Mouse (Mus musculus) stomach, postnatal 0 days (tissue): Measurements from ENCODE around the gene Ppp1ca. TPM values are rescaled to one million over a fixed set of nuclear protein-coding genes. Genes with fewer than 3 reads are reported as not detected.

Experiments used
- ATAC-seq: fragments of 200-750 bp; cut with Nextera tagmentation; 2 replicates; pipeline ENCODE4 v1.8.0; 2017; ENCODE audit not compliant: low FRiP score, low TSS enrichment
- DNase-seq: peaks from one replicate; pipeline ENCODE4 v3.0.0-alpha.2; 2016; ENCODE audit warnings: low spot score
- H3K27ac ChIP-seq: fragments of 300-500 bp; sonication (generic); replicated peaks from 2 replicates; pipeline ENCODE4 v1.5.1; 2014; ENCODE audit warnings: mild to moderate bottlenecking, control low read depth
- H3K27me3 ChIP-seq: fragments of 300-500 bp; sonication (generic); 2 replicates; pipeline ENCODE4 v1.6.1; 2014; ENCODE audit warnings: low read length; ENCODE audit not compliant: control insufficient read depth, insufficient read depth
- H3K36me3 ChIP-seq: fragments of 300-500 bp; sonication (generic); 2 replicates; pipeline ENCODE4 v1.6.1; 2014; ENCODE audit warnings: low read length, mixed read lengths; ENCODE audit not compliant: control insufficient read depth, insufficient read depth
- H3K4me1 ChIP-seq: fragments of 300-500 bp; sonication (generic); replicated peaks from 2 replicates; pipeline ENCODE4 v1.6.1; 2014; ENCODE audit warnings: antibody characterized with exemption; ENCODE audit not compliant: control insufficient read depth, insufficient read depth
- H3K4me2 ChIP-seq: fragments of 300-500 bp; sonication (generic); replicated peaks from 2 replicates; pipeline ENCODE4 v1.6.1; 2014; ENCODE audit warnings: low read depth, mild to moderate bottlenecking, control low read depth, moderate library complexity
- H3K4me3 ChIP-seq: fragments of 300-500 bp; sonication (generic); 2 replicates; pipeline ENCODE4 v1.5.1; 2014; ENCODE audit warnings: low read depth, low read length, control low read depth
- H3K9ac ChIP-seq: fragments of 300-500 bp; sonication (generic); 2 replicates; pipeline ENCODE4 v1.6.1; 2014; ENCODE audit warnings: mild to moderate bottlenecking, low read length, control low read depth, mixed read lengths
- H3K9me3 ChIP-seq: fragments of 300-500 bp; sonication (generic); 2 replicates; pipeline ENCODE4 v1.6.1; 2016; ENCODE audit warnings: low read length; ENCODE audit not compliant: control insufficient read depth
- CTCF ChIP-seq: IDR thresholded peaks from 2 replicates; pipeline ENCODE4 v1.5.1; 2016; ENCODE audit warnings: antibody characterized with exemption, low read depth, mild to moderate bottlenecking, moderate library complexity
- EP300 ChIP-seq: optimal IDR thresholded peaks from 2 replicates; pipeline ENCODE3; 2016; ENCODE audit warnings: antibody characterized with exemption
- WGBS: fragments of 180-500 bp; shearing (Covaris S2); extraction: QIAGEN DNeasy Blood & Tissue Kit; methylation state at CpG from one replicate; pipeline ENCODE4 v1.1.7; 2014; 5-methylcytosine and 5-hydroxymethylcytosine counted together
- polyA plus RNA-seq: library from polyadenylated mRNA; unstranded; fragments of >200 nt; fragmentation: Nextera tagmentation; extraction: Ambion mirVana; gene quantifications from 2 replicates; pipeline ENCODE4 v1.2.1, GENCODE M21; 2015

Ppp1ca gene
- polyA plus RNA-seq, 1 experiment from 2014 or later: 497 TPM

DNA sequence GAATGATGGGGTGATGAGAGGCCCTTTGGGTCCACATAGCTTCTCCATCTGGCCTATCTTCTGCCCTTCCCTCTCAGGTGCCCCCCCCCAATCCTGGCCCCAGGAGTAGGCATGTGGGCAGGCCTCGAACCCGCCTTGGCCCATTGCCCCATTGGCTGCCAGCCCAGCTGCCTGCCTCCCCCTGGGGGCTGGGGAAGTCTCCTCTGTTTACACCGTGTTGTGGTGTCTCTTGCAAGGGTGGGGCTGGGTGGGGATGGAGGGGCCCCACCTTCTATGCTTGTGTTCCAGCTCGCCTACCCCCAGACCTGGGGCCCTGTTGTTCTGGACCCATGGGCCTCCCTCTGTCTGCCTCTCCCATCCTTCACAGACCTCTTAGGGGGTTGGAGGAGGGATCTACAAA is 28.6 kb downstream of the Ppp1ca start:
- TF ChIP-seq CTCF (no peak), EP300 (no peak)
- 19% methylated on average over 4 of the region's 4 CpGs for WGBS
- no peak overlapping the region for H3K4me3 ChIP-seq
- peaks cover 19% of the 10 kb centered on the region for H3K4me1 ChIP-seq
- DNase-seq (no peak), ATAC-seq (no peak)
- peak overlapping the region; percentile 31; the same call in 1 of the 2 replicates for H3K4me2 ChIP-seq
- H3K9ac ChIP-seq: no peak overlapping the region
- H3K27ac ChIP-seq: peak overlapping the region; percentile 63
- no peaks in the 10 kb centered on the region for H3K9me3 ChIP-seq
- no peaks in the 10 kb centered on the region; the same call in 1 of the 2 replicates for H3K27me3 ChIP-seq
- no peaks in the 10 kb centered on the region for H3K36me3 ChIP-seq

DNA sequence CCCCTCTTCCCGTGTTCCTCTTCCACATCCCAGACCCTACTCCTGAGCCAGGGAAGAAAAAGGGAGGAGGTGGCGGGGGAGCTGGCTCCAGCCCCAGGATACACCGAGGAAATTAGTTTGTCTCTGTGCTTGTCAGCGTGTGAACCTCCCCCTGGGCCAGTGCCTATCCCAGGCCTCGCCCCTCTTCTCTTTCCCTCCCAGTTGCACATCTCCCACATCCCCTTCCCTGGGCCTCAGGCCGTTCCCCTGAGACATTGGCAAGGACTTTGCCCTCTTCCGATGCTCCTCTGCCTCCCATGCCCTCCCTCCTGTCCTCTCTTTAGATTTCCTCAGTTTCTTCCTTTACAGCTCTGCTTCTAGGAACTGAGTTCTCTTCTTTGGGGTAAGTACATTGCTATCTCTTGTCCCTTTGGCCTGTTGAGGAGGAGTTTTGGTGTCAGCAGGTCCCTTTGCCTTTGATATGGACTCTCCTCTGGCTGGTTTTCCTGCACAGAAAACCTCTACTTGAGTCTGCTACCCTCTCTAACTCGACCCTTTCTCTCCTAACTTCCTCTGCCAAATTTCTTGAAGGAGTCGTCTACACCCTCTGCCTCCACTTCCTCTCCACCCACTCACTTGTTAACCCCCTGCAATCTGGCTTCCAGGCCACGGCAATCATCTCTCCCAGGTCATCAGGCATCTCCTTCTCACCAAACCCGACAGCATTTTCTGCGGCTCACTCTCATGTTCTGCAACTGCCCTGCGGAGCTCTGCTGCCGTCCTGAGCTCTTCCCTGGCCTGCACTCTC is 29.3 kb downstream of the Ppp1ca start:
- Histone ChIP-seq H3K27me3 (no peaks in the 10 kb centered on the region; the same call in 1 of the 2 replicates), H3K4me2 (peak overlapping the region; percentile 37), H3K27ac (peak overlapping the region; percentile 70), H3K9ac (peak overlapping the region; percentile 50), H3K36me3 (no peaks in the 10 kb centered on the region), H3K4me1 (peaks cover 19% of the 10 kb centered on the region), H3K4me3 (no peak overlapping the region), H3K9me3 (no peaks in the 10 kb centered on the region)
- no peak for TF ChIP-seq EP300
- no peak for TF ChIP-seq CTCF
- DNase-seq (no peak), ATAC-seq (peak; percentile 44; the same call in 1 of the 2 replicates)
- 27% methylated on average over 13 of the region's 14 CpGs for WGBS

- Histone ChIP-seq H3K4me3 (no peak overlapping the region), H3K9ac (no peak overlapping the region), H3K4me1 (peaks cover 16% of the 10 kb centered on the region), H3K27ac (0 out of 2 replicates have a peak overlapping the region, but pooled peaks have one; percentile 4), H3K9me3 (no peaks in the 10 kb centered on the region), H3K27me3 (no peaks in the 10 kb centered on the region), H3K4me2 (no peak overlapping the region), H3K36me3 (no peaks in the 10 kb centered on the region)
- ATAC-seq (no peak), DNase-seq (no peak)
- TF ChIP-seq EP300 (no peak), CTCF (no peak)
- WGBS: 53% methylated on average over 11 of the region's 11 CpGs
These were observed 30.3 kb downstream of the Ppp1ca start for GRCm38 (mm10) chr19:4222165-4222564.

DNA sequence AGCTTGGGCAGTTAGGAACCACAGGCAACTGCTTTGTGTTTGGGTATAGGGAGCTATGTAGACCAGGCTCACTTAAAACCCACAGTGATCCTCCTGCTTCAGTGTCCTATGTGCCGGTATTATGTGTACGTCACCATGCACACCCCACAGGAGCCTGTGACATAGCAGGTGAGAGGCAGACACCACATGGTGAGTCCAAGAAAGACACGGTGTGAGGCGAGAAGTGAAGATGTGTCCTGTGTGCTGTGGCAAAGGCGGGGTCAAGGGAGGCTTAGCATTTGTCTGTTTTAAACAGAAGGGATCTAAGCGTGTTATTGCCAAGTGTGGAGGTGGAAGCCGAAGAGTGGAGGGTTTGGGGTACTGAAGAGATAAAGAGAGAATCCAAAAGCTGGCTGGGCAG is 34.9 kb downstream of the Ppp1ca start:
- Histone ChIP-seq H3K9me3 (no peaks in the 10 kb centered on the region), H3K4me3 (no peak overlapping the region), H3K27me3 (no peaks in the 10 kb centered on the region), H3K4me1 (peaks cover 3% of the 10 kb centered on the region), H3K27ac (no peak overlapping the region), H3K4me2 (no peak overlapping the region), H3K36me3 (no peaks in the 10 kb centered on the region), H3K9ac (no peak overlapping the region)
- WGBS: 82% methylated on average over 7 of the region's 7 CpGs
- no peak for TF ChIP-seq CTCF
- TF ChIP-seq EP300: no peak
- no peak for DNase-seq
- no peak for ATAC-seq

- Histone ChIP-seq H3K4me3 (no peak overlapping the region), H3K9me3 (no peaks in the 10 kb centered on the region), H3K9ac (no peak overlapping the region), H3K27me3 (no peaks in the 10 kb centered on the region), H3K4me2 (no peak overlapping the region), H3K27ac (no peak overlapping the region), H3K4me1 (peaks cover 3% of the 10 kb centered on the region; the same call in 1 of the 2 replicates), H3K36me3 (no peaks in the 10 kb centered on the region)
- DNase-seq (no peak), ATAC-seq (no peak)
- TF ChIP-seq EP300: no peak
- no peak for TF ChIP-seq CTCF
- 71% methylated on average over 5 of the region's 5 CpGs for WGBS
These were observed 35.6 kb downstream of the Ppp1ca start for GRCm38 (mm10) chr19:4227446-4227845.
